Mouse (Mus musculus): ENCODE measurements around the gene Fcrl5. TPM values are rescaled to one million over a fixed set of nuclear protein-coding genes. Genes with fewer than 3 reads are reported as not detected.

The Fcrl5 gene
- polyA plus RNA-seq, 1 experiment from 2014 or later = not detected

DNA sequence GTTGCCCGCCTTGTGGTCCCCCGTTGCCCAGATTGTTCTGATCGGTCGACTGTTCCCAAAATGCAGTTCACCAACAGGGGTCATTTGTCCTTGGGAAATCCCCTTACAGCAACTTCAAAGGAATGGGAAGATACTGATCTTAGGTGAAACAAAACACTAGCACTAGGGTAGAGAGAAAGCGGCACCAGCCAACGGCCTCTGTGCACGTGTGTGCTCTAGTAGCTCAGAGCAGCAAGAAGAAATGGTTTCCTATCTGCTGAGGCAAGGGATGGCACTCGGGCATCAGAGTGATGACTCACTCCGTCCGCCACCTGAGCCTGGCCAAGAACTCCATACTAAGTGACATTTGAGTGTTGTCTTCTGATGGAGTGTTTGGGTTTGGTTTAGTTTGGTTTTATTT lies 102.5 kb downstream of the Fcrl5 start:
- no peak overlapping the region for H3K4me2 ChIP-seq (replicated peaks)
- no peak overlapping the region for H3K4me3 ChIP-seq (replicated peaks; ENCODE audit: low read length)
- 93% methylated on average over 10 of the region's 10 CpGs for WGBS
- no peak overlapping the region for H3K9ac ChIP-seq
- no peak for DNase-seq (ENCODE audit: low spot score)
- peaks cover 6% of the 10 kb centered on the region; the same call in 1 of the 2 replicates for H3K4me1 ChIP-seq (replicated peaks; ENCODE audit: control insufficient read depth, insufficient read depth, low read length)
- ATAC-seq (ENCODE audit: low FRiP score) = no peak
- H3K27me3 ChIP-seq (ENCODE audit: control insufficient read depth, insufficient read depth, low read length) = no peaks in the 10 kb centered on the region
- no peaks in the 10 kb centered on the region for H3K9me3 ChIP-seq (ENCODE audit: control insufficient read depth, low read length)
- H3K27ac ChIP-seq = no peak overlapping the region
- H3K36me3 ChIP-seq (replicated peaks; ENCODE audit: control insufficient read depth, insufficient read depth) = peaks cover 68% of the 10 kb centered on the region

DNA sequence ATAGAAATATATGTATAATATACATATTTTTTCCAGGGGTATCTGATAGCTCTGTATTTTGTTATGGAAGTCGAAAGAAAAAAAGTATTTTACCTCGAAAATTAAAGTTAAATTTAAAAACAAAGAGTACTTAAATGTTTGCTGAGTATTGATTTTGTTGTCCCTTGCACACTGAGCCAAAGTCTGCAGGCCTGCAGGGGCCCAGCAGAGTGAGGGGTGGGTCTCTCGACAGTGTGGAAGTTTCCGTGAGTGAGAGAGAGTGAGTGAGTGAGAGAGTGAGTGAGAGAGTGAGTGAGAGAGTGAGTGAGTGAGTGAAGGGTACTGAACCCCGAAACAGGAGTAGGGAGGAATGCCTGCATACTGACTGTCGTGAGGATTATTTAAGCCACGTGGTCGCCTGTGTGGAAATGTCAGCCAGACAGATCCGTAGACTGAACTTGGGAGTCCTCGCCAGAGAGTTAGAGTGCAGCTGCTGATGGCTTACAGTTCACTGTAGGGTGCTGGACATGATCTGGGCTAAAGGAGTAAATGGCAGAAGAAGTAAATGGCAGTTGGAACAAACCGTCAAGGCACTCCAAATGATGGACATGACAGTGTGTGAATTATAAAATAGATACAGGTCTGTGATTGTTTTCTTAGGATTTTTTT lies 104.6 kb downstream of the Fcrl5 start:
- ATAC-seq (ENCODE audit: low FRiP score) (no peak), DNase-seq (ENCODE audit: low spot score) (no peak)
- H3K36me3 ChIP-seq (replicated peaks; ENCODE audit: control insufficient read depth, insufficient read depth) = peaks cover 47% of the 10 kb centered on the region
- H3K4me2 ChIP-seq (replicated peaks) = no peak overlapping the region
- peaks cover 6% of the 10 kb centered on the region; the same call in 1 of the 2 replicates for H3K4me1 ChIP-seq (replicated peaks; ENCODE audit: control insufficient read depth, insufficient read depth, low read length)
- H3K27me3 ChIP-seq (ENCODE audit: control insufficient read depth, insufficient read depth, low read length) = no peaks in the 10 kb centered on the region
- no peak overlapping the region for H3K9ac ChIP-seq
- WGBS = 77% methylated on average over 11 of the region's 11 CpGs
- no peaks in the 10 kb centered on the region for H3K9me3 ChIP-seq (ENCODE audit: control insufficient read depth, low read length)
- no peak overlapping the region for H3K4me3 ChIP-seq (replicated peaks; ENCODE audit: low read length)
- H3K27ac ChIP-seq = no peak overlapping the region

DNA sequence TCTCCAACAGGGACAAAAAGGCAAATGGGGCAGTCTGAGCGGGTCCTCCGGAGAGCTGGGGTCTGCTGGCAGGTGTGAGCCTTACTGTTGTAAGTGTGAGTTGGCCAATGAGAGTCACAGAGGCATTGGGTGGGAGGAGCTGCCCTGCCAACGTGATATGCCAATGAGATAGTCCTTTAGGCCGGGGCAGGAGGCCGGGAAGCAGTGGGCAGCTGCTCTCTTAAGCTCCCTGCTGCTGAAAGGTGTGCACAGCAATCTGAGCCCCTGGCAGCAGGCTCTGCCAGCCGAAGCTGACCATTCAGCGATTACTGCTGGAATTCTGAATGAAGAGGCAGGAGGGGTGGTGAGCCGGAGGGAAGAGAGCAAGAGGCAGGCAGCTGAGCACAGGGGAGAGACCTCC lies 105.1 kb downstream of the Fcrl5 start:
- Histone ChIP-seq H3K9me3 (ENCODE audit: control insufficient read depth, low read length) (no peaks in the 10 kb centered on the region), H3K9ac (no peak overlapping the region), H3K4me1 (replicated peaks; ENCODE audit: control insufficient read depth, insufficient read depth, low read length) (peaks cover 6% of the 10 kb centered on the region; the same call in 1 of the 2 replicates), H3K27me3 (ENCODE audit: control insufficient read depth, insufficient read depth, low read length) (no peaks in the 10 kb centered on the region), H3K4me2 (replicated peaks) (no peak overlapping the region), H3K4me3 (replicated peaks; ENCODE audit: low read length) (no peak overlapping the region), H3K36me3 (replicated peaks; ENCODE audit: control insufficient read depth, insufficient read depth) (peaks cover 42% of the 10 kb centered on the region), H3K27ac (no peak overlapping the region)
- ATAC-seq (ENCODE audit: low FRiP score) (no peak), DNase-seq (ENCODE audit: low spot score) (no peak)
- WGBS = 22% methylated on average over 8 of the region's 8 CpGs

DNA sequence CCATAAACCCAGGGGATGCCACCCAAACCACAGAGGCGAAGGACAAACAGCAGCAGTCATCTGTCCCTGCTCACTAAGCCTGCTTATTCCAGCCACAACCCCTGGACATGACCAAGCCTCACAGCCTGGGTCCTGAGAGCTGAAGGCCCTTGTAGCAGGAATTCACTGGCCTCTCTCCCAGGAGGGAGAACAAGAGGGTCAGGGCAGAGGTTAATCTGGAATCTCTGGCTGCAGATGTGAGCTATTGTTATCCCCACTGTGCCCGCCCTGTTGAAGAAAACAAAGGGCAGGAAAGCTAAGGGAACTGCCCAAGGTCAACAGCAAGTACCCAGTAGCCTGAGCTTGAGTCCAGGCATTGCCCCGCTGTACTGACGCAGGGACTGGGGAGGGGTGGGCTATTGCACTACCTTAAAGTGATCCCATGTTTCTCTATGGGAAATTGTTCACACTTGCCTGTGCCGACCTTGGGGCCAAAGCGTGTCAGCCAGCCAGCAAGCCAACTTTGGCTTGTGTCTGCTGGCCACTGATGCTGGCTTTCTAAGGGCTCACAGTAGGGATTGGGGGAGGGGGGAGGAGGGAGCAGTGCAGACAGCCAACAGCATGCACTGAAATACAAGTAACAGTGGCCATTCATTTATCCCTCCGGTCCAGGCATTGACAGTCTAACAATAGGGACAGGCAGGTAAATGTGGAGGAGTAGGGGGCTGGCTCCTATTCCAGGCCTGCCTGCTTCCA lies 107.1 kb downstream of the Fcrl5 start:
- DNase-seq (ENCODE audit: low spot score) (no peak), ATAC-seq (ENCODE audit: low FRiP score) (no peak)
- 23% methylated on average over 7 of the region's 7 CpGs for WGBS
- H3K4me1 ChIP-seq (replicated peaks; ENCODE audit: control insufficient read depth, insufficient read depth, low read length) = peaks cover 6% of the 10 kb centered on the region; the same call in 1 of the 2 replicates
- H3K4me2 ChIP-seq (replicated peaks) = no peak overlapping the region
- H3K27me3 ChIP-seq (ENCODE audit: control insufficient read depth, insufficient read depth, low read length) = no peaks in the 10 kb centered on the region
- no peak overlapping the region for H3K4me3 ChIP-seq (replicated peaks; ENCODE audit: low read length)
- no peaks in the 10 kb centered on the region for H3K9me3 ChIP-seq (ENCODE audit: control insufficient read depth, low read length)
- H3K9ac ChIP-seq = no peak overlapping the region
- peaks cover 22% of the 10 kb centered on the region for H3K36me3 ChIP-seq (replicated peaks; ENCODE audit: control insufficient read depth, insufficient read depth)
- H3K27ac ChIP-seq = peak overlapping the region; percentile 32; the same call in 1 of the 2 replicates

DNA sequence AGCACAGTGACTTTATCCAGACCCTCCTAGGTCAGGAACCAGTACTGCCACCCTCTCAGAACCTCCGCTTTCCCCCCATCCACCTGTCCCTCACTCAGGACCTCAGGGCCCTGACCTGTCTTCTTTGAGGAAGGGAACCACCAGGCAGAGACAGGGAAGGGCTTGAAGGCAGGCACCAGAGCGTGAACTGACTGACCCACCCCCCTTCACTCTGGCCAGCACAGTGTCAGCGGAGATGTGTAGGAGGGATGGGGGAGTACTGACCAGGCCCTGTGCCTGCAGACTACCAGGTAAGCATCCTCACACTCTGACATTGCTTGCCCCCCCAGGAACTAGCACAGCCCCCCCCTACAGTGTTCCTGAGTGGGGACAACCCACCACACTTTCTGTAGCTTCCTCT lies 110.0 kb downstream of the Fcrl5 start:
- DNase-seq (ENCODE audit: low spot score) (no peak), ATAC-seq (ENCODE audit: low FRiP score) (no peak)
- H3K4me2 ChIP-seq (replicated peaks) = no peak overlapping the region
- H3K36me3 ChIP-seq (replicated peaks; ENCODE audit: control insufficient read depth, insufficient read depth) = peaks cover 5% of the 10 kb centered on the region; the same call in 1 of the 2 replicates
- peaks cover 6% of the 10 kb centered on the region; the same call in 1 of the 2 replicates for H3K4me1 ChIP-seq (replicated peaks; ENCODE audit: control insufficient read depth, insufficient read depth, low read length)
- WGBS = 51% methylated on average over 3 of the region's 3 CpGs
- no peaks in the 10 kb centered on the region for H3K9me3 ChIP-seq (ENCODE audit: control insufficient read depth, low read length)
- no peak overlapping the region for H3K4me3 ChIP-seq (replicated peaks; ENCODE audit: low read length)
- H3K27ac ChIP-seq = no peak overlapping the region
- no peak overlapping the region for H3K9ac ChIP-seq
- H3K27me3 ChIP-seq (ENCODE audit: control insufficient read depth, insufficient read depth, low read length) = no peaks in the 10 kb centered on the region

DNA sequence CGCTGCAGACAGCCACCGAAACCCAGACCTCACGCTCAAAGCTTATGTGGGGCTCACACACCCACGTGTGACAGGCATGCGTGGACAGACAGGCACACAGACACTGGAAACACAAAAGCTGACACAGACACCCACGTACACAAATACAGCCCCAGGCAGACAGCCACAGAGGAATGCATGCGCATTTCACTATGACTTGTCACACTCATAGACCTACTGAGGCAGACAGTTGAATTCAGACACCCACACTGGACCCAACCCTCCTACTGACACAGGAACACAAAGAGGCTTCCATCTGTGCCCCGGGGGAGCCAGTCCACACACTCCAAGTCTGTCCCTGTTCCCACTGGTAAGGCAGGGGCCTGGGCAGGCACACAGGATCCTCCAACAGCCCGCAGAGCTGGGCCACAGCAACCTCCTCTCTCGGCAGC lies 110.7 kb downstream of the Fcrl5 start:
- Histone ChIP-seq H3K27ac (no peak overlapping the region), H3K9me3 (ENCODE audit: control insufficient read depth, low read length) (no peaks in the 10 kb centered on the region), H3K4me2 (replicated peaks) (no peak overlapping the region), H3K4me3 (replicated peaks; ENCODE audit: low read length) (no peak overlapping the region), H3K27me3 (ENCODE audit: control insufficient read depth, insufficient read depth, low read length) (no peaks in the 10 kb centered on the region), H3K9ac (no peak overlapping the region), H3K36me3 (replicated peaks; ENCODE audit: control insufficient read depth, insufficient read depth) (no peaks in the 10 kb centered on the region; the same call in 1 of the 2 replicates), H3K4me1 (replicated peaks; ENCODE audit: control insufficient read depth, insufficient read depth, low read length) (no peaks in the 10 kb centered on the region)
- no peak for DNase-seq (ENCODE audit: low spot score)
- WGBS = 71% methylated on average over 10 of the region's 10 CpGs
- ATAC-seq (ENCODE audit: low FRiP score) = no peak

DNA sequence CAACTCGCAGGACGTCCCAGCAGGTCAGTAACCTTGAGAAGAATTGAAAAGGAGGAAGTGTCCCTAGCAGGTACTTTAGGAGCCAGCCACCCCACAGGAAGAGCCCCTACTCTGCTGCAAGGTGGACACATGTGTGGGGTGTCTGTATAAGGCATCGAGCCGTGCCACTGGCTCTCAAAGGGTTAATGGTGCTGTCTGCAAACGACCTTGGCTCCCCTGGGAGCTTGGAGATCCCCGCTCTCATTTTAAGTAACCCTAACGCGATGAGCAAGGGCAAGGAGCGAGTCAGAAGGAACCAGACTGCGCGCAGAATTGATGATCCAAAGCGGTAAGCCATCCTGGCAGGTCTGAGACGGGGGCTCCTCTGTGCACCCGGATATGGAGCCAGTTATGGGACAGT lies 114.3 kb downstream of the Fcrl5 start:
- ATAC-seq (ENCODE audit: low FRiP score) = no peak
- H3K36me3 ChIP-seq (replicated peaks; ENCODE audit: control insufficient read depth, insufficient read depth) = no peaks in the 10 kb centered on the region
- H3K9ac ChIP-seq = 0 out of 2 replicates have a peak overlapping the region, but pooled peaks have one; percentile 5

More for the DNA sequence above, 114.3 kb downstream of the Fcrl5 start:
- Histone ChIP-seq H3K9me3 (ENCODE audit: control insufficient read depth, low read length) (no peaks in the 10 kb centered on the region), H3K4me2 (replicated peaks) (no peak overlapping the region), H3K27me3 (ENCODE audit: control insufficient read depth, insufficient read depth, low read length) (no peaks in the 10 kb centered on the region), H3K4me3 (replicated peaks; ENCODE audit: low read length) (no peak overlapping the region), H3K4me1 (replicated peaks; ENCODE audit: control insufficient read depth, insufficient read depth, low read length) (no peaks in the 10 kb centered on the region), H3K27ac (no peak overlapping the region)
- DNase-seq (ENCODE audit: low spot score) = no peak
- 27% methylated on average over 14 of the region's 14 CpGs for WGBS

Other genes starting within 250 kb of the Fcrl5 start
- 13.7 and 14.4 TPM in 2 replicates for gene Fcrls, start 172.0 kb upstream of the Fcrl5 start, polyA plus RNA-seq (2014; fragmentation: Nextera tagmentation; extraction: Ambion mirVana)
- gene Cd5l, start 77.9 kb upstream of the Fcrl5 start, polyA plus RNA-seq (2014; fragmentation: Nextera tagmentation; extraction: Ambion mirVana) = 0.12 and 0.30 TPM in 2 replicates
- gene Fcrl1, start 59.4 kb upstream of the Fcrl5 start, polyA plus RNA-seq (2014; fragmentation: Nextera tagmentation; extraction: Ambion mirVana) = not detected in 2 replicates
- 7.0 and 7.1 TPM in 2 replicates for gene Etv3, start 89.6 kb downstream of the Fcrl5 start, polyA plus RNA-seq (2014; fragmentation: Nextera tagmentation; extraction: Ambion mirVana)
- 27.0 and 28.0 TPM in 2 replicates for gene Arhgef11, start 181.8 kb downstream of the Fcrl5 start, polyA plus RNA-seq (2014; fragmentation: Nextera tagmentation; extraction: Ambion mirVana)

Measured in hindbrain, embryonic 14.5 days (tissue).